Mouse (Mus musculus) left cerebral cortex, adult 2 months (tissue): ENCODE results near the gene Whamm. TPM values are rescaled to one million over a fixed set of nuclear protein-coding genes. Genes with fewer than 3 reads are reported as not detected.

Experiments
- DNase-seq, 2 experiments: peaks; one replicate each; pipeline ENCODE4 v3.0.0; 2021 to 2022; ENCODE audit warnings: low spot score in 2 of 2, mixed read lengths in 1 of 2; ENCODE audit errors: extremely low spot score in 1 of 2
- H3K27ac ChIP-seq: fragments of 200-600 bp; 2 replicates; pipeline ENCODE4 v1.8.1; 2022
- H3K4me3 ChIP-seq: fragments of 200-600 bp; 2 replicates; pipeline ENCODE4 v1.8.1; 2022
- CTCF ChIP-seq: fragments of 200-600 bp; IDR thresholded peaks from 2 replicates; pipeline ENCODE4 v1.8.1; 2022; ENCODE audit warnings: antibody characterized with exemption, mild to moderate bottlenecking, moderate library complexity
- intact Hi-C: fragments of 180-260 bp; cut with DNase I; formaldehyde crosslinking; loops from one replicate; pipeline ENCODE4 v1.15.1; 2025
- total RNA-seq, 2 experiments: library from RNA; stranded (reverse); gene quantifications; 2 replicates each; pipeline ENCODE4 v1.2.3; 2021

The Whamm gene
- total RNA-seq, 2 experiments from 2014 or later = 18.6 to 19.1 TPM

DNA sequence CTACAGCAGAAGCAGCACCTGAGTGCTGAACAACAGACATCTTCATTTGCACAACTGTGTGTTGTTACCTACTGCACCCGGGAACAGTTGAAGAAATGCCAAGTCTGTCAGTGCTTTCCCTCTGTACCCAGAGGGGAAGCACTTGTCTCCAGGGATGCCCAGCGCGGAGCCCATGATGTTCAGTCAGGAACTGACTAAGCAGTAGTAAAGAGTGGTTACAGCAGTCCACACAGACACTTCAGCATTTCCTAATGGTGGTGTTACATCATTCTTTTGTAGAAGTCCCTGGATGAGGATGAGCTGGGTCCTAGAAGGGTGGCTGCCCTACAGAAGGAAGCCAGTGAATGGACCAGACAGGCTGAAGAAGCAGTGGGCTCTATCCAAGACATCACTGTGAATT lies 6.8 kb downstream of the Whamm start:
- Histone ChIP-seq H3K27ac (no peak overlapping the region), H3K4me3 (no peak overlapping the region)
- intact Hi-C loops = loop anchor here (10.0 kb wide), 2 partner anchors 203 to 413 kb away; no protein-coding TSS in a partner anchor
- no peak for DNase-seq
- no peak for TF ChIP-seq CTCF

DNA sequence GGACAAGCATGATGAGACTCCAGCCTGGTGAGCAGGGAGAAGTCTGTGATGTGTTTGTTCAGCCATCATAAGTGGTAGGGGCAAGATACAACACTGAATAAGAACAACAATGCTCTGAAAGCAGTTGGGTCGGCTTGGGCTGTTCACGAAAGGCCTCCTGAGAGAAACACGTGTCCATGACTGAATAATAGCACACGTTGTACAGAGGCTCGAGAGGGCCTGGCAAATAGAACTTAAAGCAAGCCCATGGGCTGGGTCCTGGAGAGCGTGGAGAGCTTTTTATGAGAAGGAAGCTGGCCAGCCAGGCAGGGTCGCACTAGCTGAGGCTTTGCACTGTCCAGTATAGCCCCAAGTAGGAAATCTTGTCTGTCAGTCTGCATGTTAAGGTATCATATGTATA lies 7.3 kb downstream of the Whamm start:
- DNase-seq = no peak
- Histone ChIP-seq H3K27ac (no peak overlapping the region), H3K4me3 (no peak overlapping the region)
- TF ChIP-seq CTCF = no peak
- intact Hi-C loops = loop anchor here (10.0 kb wide), 2 partner anchors 204 to 414 kb away; no protein-coding TSS in a partner anchor

DNA sequence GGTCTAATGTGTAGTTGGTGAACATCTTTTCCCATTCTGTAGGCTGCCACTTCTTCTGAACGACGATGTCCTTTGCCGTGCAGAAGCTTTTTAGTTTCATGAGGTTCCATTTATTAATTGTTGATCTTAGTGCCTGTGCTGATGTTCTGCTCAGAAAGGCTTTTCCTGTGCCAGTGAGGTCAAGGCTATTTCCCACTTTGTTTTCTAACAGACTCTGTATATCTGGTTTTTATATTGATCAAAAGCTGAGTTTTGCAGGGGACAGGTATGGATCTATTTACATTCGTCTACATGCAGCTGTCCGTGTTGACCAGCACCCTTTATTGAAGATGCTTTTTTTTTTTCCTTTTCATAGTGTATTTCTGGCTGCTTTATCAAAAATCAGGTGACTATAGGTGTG lies 8.2 kb downstream of the Whamm start:
- TF ChIP-seq CTCF = no peak
- no peak for DNase-seq
- H3K4me3 ChIP-seq = no peak overlapping the region
- no peak overlapping the region for H3K27ac ChIP-seq
- intact Hi-C loops = loop anchor here (10.0 kb wide), 2 partner anchors 205 to 415 kb away; no protein-coding TSS in a partner anchor

DNA sequence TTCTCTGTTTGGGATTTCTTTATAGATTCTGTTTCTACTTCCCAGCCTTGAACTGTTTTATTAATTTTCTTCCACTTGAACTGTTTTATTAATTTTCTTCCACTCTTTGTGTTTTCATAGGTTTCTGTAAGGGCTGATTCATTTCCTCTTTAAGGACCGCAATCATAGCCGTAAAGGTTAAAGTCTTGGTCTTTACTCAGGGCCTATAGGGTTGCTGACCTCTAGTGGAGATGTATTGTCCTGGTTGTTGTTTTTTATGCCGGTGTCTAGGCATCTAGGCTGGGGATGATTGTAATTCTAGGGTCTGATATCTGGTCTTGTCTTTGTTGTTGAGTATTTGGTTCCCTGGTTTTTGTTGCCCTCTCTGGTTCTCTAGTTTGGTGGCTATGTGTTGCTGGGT lies 12.4 kb downstream of the Whamm start:
- intact Hi-C loops = no loop called here
- no peak overlapping the region for H3K27ac ChIP-seq
- TF ChIP-seq CTCF = no peak; the same call in 1 of the 2 replicates
- H3K4me3 ChIP-seq = no peak overlapping the region
- DNase-seq = no peak

DNA sequence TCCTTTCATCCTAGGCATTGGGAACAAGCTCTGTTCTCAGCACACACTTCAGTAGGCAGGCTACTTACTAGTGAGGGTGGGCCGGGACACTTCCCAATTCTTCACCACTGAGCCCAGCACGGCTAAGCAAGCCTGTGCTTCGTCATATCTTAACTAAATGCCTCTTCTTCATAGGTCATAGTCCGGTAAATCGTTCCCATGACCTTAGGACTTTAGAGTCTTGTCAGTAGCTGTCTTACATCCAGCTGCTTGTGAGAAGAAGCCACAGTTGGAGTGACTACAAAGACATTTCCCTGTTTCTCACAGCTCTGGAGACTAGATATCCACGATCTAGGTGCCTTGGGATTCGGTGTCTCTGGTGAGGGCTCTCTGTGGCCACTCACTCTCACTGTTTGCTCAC lies 14.3 kb downstream of the Whamm start:
- DNase-seq = no peak
- no peak for TF ChIP-seq CTCF
- H3K4me3 ChIP-seq = no peak overlapping the region

DNA sequence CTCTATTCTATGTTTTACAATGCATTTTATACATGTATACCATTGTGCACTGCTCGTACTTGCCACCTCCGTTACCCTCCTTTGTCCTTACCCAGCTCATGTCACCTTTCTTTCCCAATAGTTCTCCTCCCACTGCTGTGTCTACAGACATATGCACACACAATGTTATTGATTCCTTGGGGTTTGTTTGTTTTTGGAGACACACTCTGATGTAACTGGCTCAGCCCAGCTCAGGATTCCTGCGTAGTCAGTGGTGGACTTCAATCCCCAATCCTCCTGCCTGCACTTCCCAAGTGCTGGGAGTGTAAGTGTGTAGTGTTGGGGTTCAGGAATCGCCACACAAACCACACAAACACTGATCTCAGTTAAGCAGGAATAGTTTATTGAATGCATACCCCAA lies 16.2 kb downstream of the Whamm start:
- H3K27ac ChIP-seq = no peak overlapping the region
- intact Hi-C loops = no loop called here
- no peak for DNase-seq
- H3K4me3 ChIP-seq = no peak overlapping the region
- TF ChIP-seq CTCF = no peak

More for the DNA sequence above, 14.3 kb downstream of the Whamm start:
- intact Hi-C loops = no loop called here
- no peak overlapping the region for H3K27ac ChIP-seq

DNA sequence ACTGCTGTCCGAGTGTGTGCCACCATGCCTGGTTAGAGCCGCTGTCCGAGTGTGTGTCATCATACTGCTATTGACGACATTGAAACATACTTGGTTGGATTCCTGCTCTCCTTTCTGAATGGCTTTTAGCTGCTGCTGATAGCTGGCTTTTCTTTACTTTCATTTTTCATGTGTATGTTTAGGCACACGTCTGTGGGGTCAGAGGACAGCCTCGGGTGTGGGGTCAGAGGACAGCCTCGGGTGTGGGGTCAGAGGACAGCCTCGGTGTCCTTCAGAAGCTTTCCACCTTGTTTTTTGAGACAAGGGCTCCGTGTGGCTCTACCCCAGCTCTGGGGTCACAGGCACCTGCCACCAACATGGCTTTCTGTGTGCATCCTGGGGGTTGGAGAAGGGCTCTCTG lies 21.6 kb downstream of the Whamm start:
- no peak overlapping the region for H3K27ac ChIP-seq
- DNase-seq = no peak
- intact Hi-C loops = no loop called here
- no peak for TF ChIP-seq CTCF
- no peak overlapping the region for H3K4me3 ChIP-seq

DNA sequence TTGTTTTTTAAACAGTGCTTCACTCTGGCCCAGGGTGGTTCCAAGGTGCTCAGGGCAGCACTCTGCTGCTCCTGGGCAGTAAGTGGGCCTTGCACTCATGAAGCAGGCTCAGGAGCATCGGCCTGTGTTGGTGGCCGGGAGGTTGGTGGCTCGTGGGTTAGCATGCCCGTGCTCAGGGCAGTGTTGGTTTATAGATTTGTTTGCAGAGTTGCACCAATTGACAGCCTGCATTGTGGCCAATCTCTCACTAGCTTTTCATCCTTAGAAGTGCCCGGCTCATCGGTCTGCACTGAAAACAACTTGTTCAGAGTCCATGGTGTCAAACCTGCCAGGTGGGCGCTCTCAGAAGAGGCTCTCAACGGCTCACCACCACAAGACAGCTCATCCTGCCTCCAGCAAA lies 22.3 kb downstream of the Whamm start:
- intact Hi-C loops = no loop called here
- no peak for DNase-seq
- TF ChIP-seq CTCF = no peak
- H3K27ac ChIP-seq = no peak overlapping the region
- no peak overlapping the region for H3K4me3 ChIP-seq

DNA sequence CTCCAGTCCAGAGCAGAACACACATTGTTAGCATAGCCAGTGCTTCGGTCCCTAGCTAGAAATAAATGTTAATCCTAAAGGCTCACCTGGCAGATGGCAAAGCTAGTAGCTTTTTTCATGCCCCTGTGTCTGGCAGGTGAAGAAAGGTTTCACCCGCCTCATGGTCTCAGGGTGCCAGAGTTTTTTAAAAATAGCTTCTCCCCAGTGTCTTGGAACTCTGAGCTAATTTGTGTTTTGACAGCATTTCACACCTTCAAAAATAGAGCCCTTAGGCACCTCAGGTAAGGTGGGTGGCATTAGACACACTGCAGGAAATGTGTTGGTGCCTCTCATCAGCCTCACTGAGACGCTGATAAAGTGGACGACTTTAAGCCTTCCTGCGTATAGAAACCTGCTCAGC lies 24.0 kb downstream of the Whamm start:
- Histone ChIP-seq H3K27ac (no peak overlapping the region), H3K4me3 (no peak overlapping the region)
- DNase-seq = no peak
- TF ChIP-seq CTCF = no peak
- intact Hi-C loops = loop anchor here (5.0 kb wide), 1 partner anchor 182 kb away; no protein-coding TSS in a partner anchor

DNA sequence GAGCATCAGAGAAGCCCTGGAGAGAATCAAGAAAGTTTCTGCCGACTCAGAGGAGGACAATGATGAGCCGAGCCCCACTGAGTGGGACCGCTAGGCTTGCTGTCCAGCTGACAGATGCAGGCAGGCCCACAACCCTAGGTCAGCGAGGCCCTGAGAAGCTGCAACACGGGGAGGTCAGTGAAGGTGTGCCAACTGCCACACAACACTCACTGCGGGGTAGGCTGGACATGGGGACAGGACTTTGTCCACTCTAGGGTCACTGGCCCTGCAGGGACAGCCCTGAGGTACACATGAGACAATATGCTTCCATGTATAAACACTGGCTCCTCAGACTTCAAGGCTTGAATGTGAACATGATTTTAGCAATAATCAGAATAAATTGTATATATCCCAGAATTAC lies 25.0 kb downstream of the Whamm start:
- no peak overlapping the region for H3K4me3 ChIP-seq
- DNase-seq = no peak
- TF ChIP-seq CTCF = no peak
- H3K27ac ChIP-seq = no peak overlapping the region
- intact Hi-C loops = loop anchor here (5.0 kb wide), 1 partner anchor 181 kb away; no protein-coding TSS in a partner anchor

DNA sequence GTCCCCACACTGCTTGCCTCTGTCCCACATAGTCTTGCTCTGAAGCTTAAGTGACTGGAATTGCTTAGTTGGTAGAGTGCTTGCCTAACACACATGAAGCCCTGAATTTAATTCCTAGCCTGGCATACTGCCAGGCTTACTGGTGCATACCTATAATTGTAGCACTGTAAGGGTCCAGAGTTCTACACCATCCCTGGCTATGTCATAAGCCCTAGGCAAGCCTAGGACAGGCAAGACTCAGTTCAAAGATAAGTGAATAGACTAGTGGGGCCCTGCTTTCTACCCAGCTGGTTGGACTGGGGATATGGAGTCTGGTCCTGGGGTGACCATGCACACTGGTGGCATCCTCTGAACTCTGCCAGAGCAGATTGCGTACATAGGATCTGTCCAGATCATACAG lies 26.6 kb downstream of the Whamm start:
- DNase-seq = no peak
- intact Hi-C loops = loop anchor here (5.0 kb wide), 1 partner anchor 180 kb away; no protein-coding TSS in a partner anchor
- TF ChIP-seq CTCF = no peak
- Histone ChIP-seq H3K27ac (no peak overlapping the region), H3K4me3 (no peak overlapping the region)

DNA sequence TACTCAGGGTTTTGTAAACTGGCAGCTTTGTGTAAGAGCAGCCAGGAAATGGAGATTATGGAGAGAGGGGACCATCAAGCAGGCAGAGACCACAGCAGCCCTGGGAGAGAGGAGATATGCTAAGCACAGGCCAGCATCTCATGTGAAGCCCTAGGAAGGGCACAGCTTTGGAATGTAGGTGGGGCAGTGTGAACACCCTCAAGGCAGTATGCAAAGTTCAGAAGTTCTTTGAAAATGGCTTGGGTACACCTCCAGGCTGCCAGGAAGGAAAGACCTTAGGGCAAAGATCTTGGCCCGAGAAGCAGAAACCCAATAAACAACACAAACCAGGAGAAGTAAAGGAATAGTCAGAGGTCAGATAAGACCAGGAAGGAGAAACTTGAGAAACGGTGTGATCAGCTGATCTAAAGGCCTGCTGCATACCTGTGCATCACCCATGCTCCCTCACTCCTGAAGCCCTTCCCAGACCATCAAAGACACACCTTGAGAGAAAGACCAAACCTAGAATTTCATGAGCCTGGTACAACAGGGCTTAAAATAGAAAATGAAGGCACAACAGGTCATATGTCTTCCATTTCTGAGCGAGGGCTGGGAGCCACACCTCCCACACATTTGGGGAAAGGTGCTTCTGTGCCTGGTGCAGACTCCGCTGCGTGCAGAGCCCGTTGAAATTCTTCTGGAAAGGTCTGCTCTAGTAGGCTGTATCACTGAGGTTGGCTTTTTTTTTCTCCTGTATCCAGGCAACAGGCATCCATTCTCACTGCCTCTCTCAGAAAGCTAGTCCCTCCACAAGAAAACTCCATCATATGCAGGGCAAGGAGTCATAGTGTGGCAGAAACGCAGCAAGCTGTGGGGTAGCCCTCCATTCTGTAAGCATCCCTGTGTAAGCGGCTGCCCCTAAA lies 28.6 kb downstream of the Whamm start:
- H3K27ac ChIP-seq = peak overlapping the region; percentile 66; the same call in 1 of the 2 replicates
- intact Hi-C loops = loop anchor here (5.0 kb wide), 1 partner anchor 178 kb away; no protein-coding TSS in a partner anchor
- DNase-seq = no peak
- TF ChIP-seq CTCF = no peak
- H3K4me3 ChIP-seq = no peak overlapping the region
